ENCODE assay signal across 18 mouse cellular contexts in genomic region chr9:103393256-103393655, GRCm38 (mm10). TPM values are rescaled to one million over a fixed set of nuclear protein-coding genes. Genes with fewer than 3 reads are reported as not detected.
DNase-seq lines count a peak whose midpoint lies in the region; ATAC-seq lines count a peak whose summit lies in the region.
"Had no signal": no experiment of that assay in that cellular context is flagged by ENCODE, and none has a peak within 500 bp of the region (broad histone marks: within the 10 kb centered on the region; RNA-seq: fewer than 3 reads in every experiment).

No protein-coding gene starts in this region.

- H3K4me3 ChIP-seq in heart, embryonic 10.5 days, result no peak overlapping the region
- no peak overlapping the region for H3K4me3 ChIP-seq in midbrain, embryonic 11.5 days (ENCODE audit: low read depth, low read length)
- no peak overlapping the region for H3K4me3 ChIP-seq in midbrain, embryonic 15.5 days

- no peaks in the 10 kb centered on the region for H3K9me3 ChIP-seq in heart, embryonic 10.5 days
- no peaks in the 10 kb centered on the region for H3K9me3 ChIP-seq in midbrain, embryonic 11.5 days (ENCODE audit: control insufficient read depth, low read length)
- no peaks in the 10 kb centered on the region for H3K9me3 ChIP-seq in midbrain, embryonic 15.5 days
- H3K9me3 ChIP-seq: G1E had no signal

- H3K36me3 ChIP-seq in heart, embryonic 10.5 days, result no peaks in the 10 kb centered on the region
- H3K36me3 ChIP-seq in midbrain, embryonic 11.5 days (ENCODE audit: control insufficient read depth, insufficient read depth, low read length), result no peaks in the 10 kb centered on the region
- H3K36me3 ChIP-seq in midbrain, embryonic 15.5 days (replicated peaks), result no peaks in the 10 kb centered on the region
- H3K36me3 ChIP-seq: G1E had no signal

- H3K4me1 ChIP-seq in heart, embryonic 10.5 days, result peaks cover 14% of the 10 kb centered on the region; the same call in 1 of the 2 replicates
- no peaks in the 10 kb centered on the region for H3K4me1 ChIP-seq in midbrain, embryonic 11.5 days (ENCODE audit: control insufficient read depth, insufficient read depth, low read length)
- H3K4me1 ChIP-seq in midbrain, embryonic 15.5 days, result no peaks in the 10 kb centered on the region

- H3K9ac ChIP-seq in midbrain, embryonic 11.5 days (ENCODE audit: low read length), result no peak overlapping the region
- H3K9ac ChIP-seq in midbrain, embryonic 15.5 days, result no peak overlapping the region

- H3K27me3 ChIP-seq in heart, embryonic 10.5 days (ENCODE audit: insufficient read depth, poor library complexity, severe bottlenecking), result no peaks in the 10 kb centered on the region
- H3K27me3 ChIP-seq in midbrain, embryonic 11.5 days (ENCODE audit: control insufficient read depth, insufficient read depth, low read length), result no peaks in the 10 kb centered on the region
- H3K27me3 ChIP-seq in midbrain, embryonic 15.5 days (replicated peaks), result no peaks in the 10 kb centered on the region
- H3K27me3 ChIP-seq: Patski had no signal

- peak; percentile 64 for DNase-seq in heart, adult 11 months
- no peak for DNase-seq in heart, embryonic 10.5 days (ENCODE audit: low spot score)
- DNase-seq in midbrain, embryonic 11.5 days (ENCODE audit: low spot score, missing footprints), result peak; percentile 59
- DNase-seq: adrenal gland, adult 2 months; adrenal gland, adult 8-10 months; adrenal gland, postnatal 10 days; adrenal gland, postnatal 14 days; adrenal gland, postnatal 25 days; adrenal gland, postnatal 36 days; B cell, adult 2 months; cerebellum, adult 11 months; cerebellum, adult 11-12 months; cerebellum, adult 18-20 months had no signal

- H3K4me2 ChIP-seq in midbrain, embryonic 11.5 days, result no peak overlapping the region
- no peak overlapping the region for H3K4me2 ChIP-seq in midbrain, embryonic 15.5 days

- ATAC-seq in midbrain, embryonic 11.5 days (ENCODE audit: low FRiP score), result no peak
- ATAC-seq in midbrain, embryonic 15.5 days (replicated peaks), result no peak
- ATAC-seq: activated CD4-positive, CD25-positive, alpha-beta regulatory T cell, adult 4 months; CD4-positive, CD25-positive, alpha-beta regulatory T cell, adult 4 months; Patski had no signal

- 85% methylated on average over 11 of the region's 11 CpGs for WGBS in heart, embryonic 10.5 days
- WGBS in midbrain, embryonic 11.5 days, result 91% methylated on average over 11 of the region's 11 CpGs
- WGBS in midbrain, embryonic 15.5 days, result 88% methylated on average over 11 of the region's 11 CpGs

- H3K27ac ChIP-seq in heart, embryonic 10.5 days, result no peak overlapping the region
- H3K27ac ChIP-seq in midbrain, embryonic 11.5 days (ENCODE audit: low read depth, low read length), result no peak overlapping the region
- H3K27ac ChIP-seq in midbrain, embryonic 15.5 days, result no peak overlapping the region

RNA-seq across cellular contexts. Expression of gene Cdv3, which starts 27.6 kb away (rescaled TPM):
- 116 and 128 TPM in 2 replicates for polyA plus RNA-seq in heart, embryonic 10.5 days (2016; fragmentation: Nextera tagmentation; extraction: Ambion mirVana)
- polyA plus RNA-seq in midbrain, embryonic 11.5 days (2014; fragmentation: Nextera tagmentation; extraction: Ambion mirVana), result 139 and 144 TPM in 2 replicates
- 79.1 and 83.7 TPM in 2 replicates for polyA plus RNA-seq in midbrain, embryonic 15.5 days (2015; fragmentation: Nextera tagmentation; extraction: Ambion mirVana)
